Mouse (Mus musculus): Measurements from ENCODE around the gene Olfr46. TPM values are rescaled to one million over a fixed set of nuclear protein-coding genes. Genes with fewer than 3 reads are reported as not detected.

Olfr46 gene
- not detected in 2 replicates for polyA plus RNA-seq (2012; rRNA removed)

GRCm38 (mm10) chr7:140600969-140601368 lies at the start of gene Olfr46:
TSS of gene Olfr46 (plus strand) at chr7:140601269.

GRCm38 (mm10) chr7:140567586-140567985 lies 33.5 kb upstream of the Olfr46 start, which contains the start of gene Olfr538:
TSS of gene Olfr538 (plus strand) at chr7:140567886.

DNA sequence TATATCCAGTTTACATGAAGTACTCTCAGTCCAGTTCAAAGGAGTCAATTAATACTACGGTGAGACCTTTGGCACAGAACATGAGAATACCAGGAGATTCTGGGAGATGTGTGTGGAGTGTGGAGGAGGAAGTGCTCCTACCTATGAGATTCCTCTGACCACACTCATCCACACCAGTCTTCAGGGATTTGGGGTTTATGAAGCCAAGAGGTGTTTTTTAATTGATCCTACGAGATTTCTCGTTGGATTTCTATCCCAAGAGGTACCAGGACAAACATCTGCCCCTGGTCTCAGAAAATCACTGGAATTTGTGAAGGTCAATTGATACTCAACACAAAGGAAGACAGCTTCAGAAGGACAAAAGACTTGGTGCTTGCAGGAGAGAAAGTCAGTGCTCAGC lies 27.6 kb downstream of the Olfr46 start, which contains the start of gene Olfr61:
Olfr61 (plus strand) TSS at position 301 of the 400 bp plus-strand sequence.

DNA sequence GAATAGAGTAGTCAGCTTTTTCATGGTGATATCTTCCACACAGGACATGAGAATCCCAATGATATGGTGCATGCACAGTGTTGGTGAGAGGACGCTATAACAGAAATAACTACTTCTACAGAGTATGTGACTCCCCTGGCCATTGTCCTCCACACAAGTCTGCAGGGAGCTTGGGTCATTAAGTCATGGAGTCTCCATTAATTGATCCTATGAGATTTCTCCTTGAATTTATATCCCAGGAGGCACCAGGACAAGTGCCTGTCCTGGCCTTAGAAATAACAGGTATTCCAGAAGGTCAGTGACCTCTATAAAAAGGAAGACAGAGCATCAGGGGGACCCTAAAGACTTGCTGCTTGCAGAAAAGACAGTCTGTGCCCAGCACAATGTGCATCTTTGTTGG lies 45.1 kb downstream of the Olfr46 start, which contains the start of gene Olfr53:
Olfr53 (plus strand) TSS at position 301 of the 400 bp plus-strand sequence.

GRCm38 (mm10) chr7:140659630-140660029 lies 58.6 kb downstream of the Olfr46 start, which contains the start of gene Olfr539:
TSS of gene Olfr539 (plus strand) at chr7:140659930.

Other genes starting within 250 kb of the Olfr46 start
- gene Olfr60, start 239.6 kb upstream of the Olfr46 start, polyA plus RNA-seq (2012; rRNA removed), result 0.17 TPM in 1 of 2 replicates, not detected in the other
- not detected in 2 replicates for gene Olfr530, start 224.9 kb upstream of the Olfr46 start, polyA plus RNA-seq (2012; rRNA removed)
- not detected in 2 replicates for gene Olfr531, start 198.4 kb upstream of the Olfr46 start, polyA plus RNA-seq (2012; rRNA removed)
- not detected in 2 replicates for gene Olfr532, start 179.6 kb upstream of the Olfr46 start, polyA plus RNA-seq (2012; rRNA removed)
- gene Olfr533, start 137.9 kb upstream of the Olfr46 start, polyA plus RNA-seq (2012; rRNA removed), result not detected in 2 replicates
- not detected in 2 replicates for gene Olfr535, start 117.1 kb upstream of the Olfr46 start, polyA plus RNA-seq (2012; rRNA removed)
- gene Olfr536, start 93.9 kb upstream of the Olfr46 start, polyA plus RNA-seq (2012; rRNA removed), result not detected in 2 replicates
- gene Olfr538, start 33.4 kb upstream of the Olfr46 start, polyA plus RNA-seq (2012; rRNA removed), result not detected in 2 replicates
- gene Olfr61, start 27.7 kb downstream of the Olfr46 start, polyA plus RNA-seq (2012; rRNA removed), result not detected in 2 replicates
- not detected in 2 replicates for gene Olfr53, start 45.2 kb downstream of the Olfr46 start, polyA plus RNA-seq (2012; rRNA removed)
- not detected in 2 replicates for gene Olfr539, start 58.7 kb downstream of the Olfr46 start, polyA plus RNA-seq (2012; rRNA removed)
- gene Olfr45, start 80.7 kb downstream of the Olfr46 start, polyA plus RNA-seq (2012; rRNA removed), result not detected in 2 replicates
- not detected in 2 replicates for gene Olfr541, start 96.0 kb downstream of the Olfr46 start, polyA plus RNA-seq (2012; rRNA removed)
- gene Cyp2e1, start 162.5 kb downstream of the Olfr46 start, polyA plus RNA-seq (2012; rRNA removed), result 8.3 and 9.5 TPM in 2 replicates
- gene Syce1, start 186.6 kb downstream of the Olfr46 start, polyA plus RNA-seq (2012; rRNA removed), result 0.14 and 0.26 TPM in 2 replicates
- gene Zfp941, start 220.9 kb downstream of the Olfr46 start, polyA plus RNA-seq (2012; rRNA removed), result 0.12 and 0.23 TPM in 2 replicates
- gene Urah, start 233.7 kb downstream of the Olfr46 start, polyA plus RNA-seq (2012; rRNA removed), result 22.0 and 24.3 TPM in 2 replicates
- gene Scgb1c1, start 244.3 kb downstream of the Olfr46 start, polyA plus RNA-seq (2012; rRNA removed), result 5.0 and 5.1 TPM in 2 replicates
- 0.28 and 0.41 TPM in 2 replicates for gene Odf3, start 246.5 kb downstream of the Olfr46 start, polyA plus RNA-seq (2012; rRNA removed)

Data from ovary, adult 2 months (tissue).